Mouse (Mus musculus): ENCODE results near the gene Zfp365.

- no peak for TF ChIP-seq CTCF (IDR thresholded peaks at IDR 0.05; ENCODE audit: borderline replicate concordance, insufficient read depth, low read length)
- TF ChIP-seq POLR2A (IDR thresholded peaks at IDR 0.05; ENCODE audit: low read depth, low read length), result no peak
Observed at GRCm38 (mm10) chr10:67880692-67881091, 31.8 kb downstream of the Zfp365 start.

Measured in embryonic fibroblast, embryonic 13.5 days (primary cell).